Mouse (Mus musculus): ENCODE results near the gene Setd1b. TPM values are rescaled to one million over a fixed set of nuclear protein-coding genes. Genes with fewer than 3 reads are reported as not detected.

The Setd1b gene
- total RNA-seq, 2 experiments from 2014 or later, result 32.4 to 42.2 TPM

GRCm38 (mm10) chr5:123155425-123155824 is 13.4 kb downstream of the Setd1b start:
- intact Hi-C loops (cut with DNase I), result no loop called here
- Histone ChIP-seq H3K4me3 (no peak overlapping the region), H3K27ac (no peak overlapping the region)
- peak; percentile 79 for TF ChIP-seq CTCF (IDR thresholded peaks at IDR 0.05)
- DNase-seq (ENCODE audit: extremely low spot score in 1 of 2, low spot score in 2 of 2), result peak in 1 of 2 experiments; percentile 58

GRCm38 (mm10) chr5:123156763-123157162 is 14.8 kb downstream of the Setd1b start:
- Histone ChIP-seq H3K27ac (no peak overlapping the region), H3K4me3 (no peak overlapping the region)
- intact Hi-C loops (cut with DNase I), result no loop called here
- TF ChIP-seq CTCF (IDR thresholded peaks at IDR 0.05), result peak; percentile 56
- DNase-seq (ENCODE audit: extremely low spot score in 1 of 2, low spot score in 2 of 2), result no peak

- Histone ChIP-seq H3K4me3 (no peak overlapping the region), H3K27ac (no peak overlapping the region)
- intact Hi-C loops (cut with DNase I), result no loop called here
- TF ChIP-seq CTCF (IDR thresholded peaks at IDR 0.05), result no peak
- no peak for DNase-seq (ENCODE audit: extremely low spot score in 1 of 2, low spot score in 2 of 2)
These were observed 16.0 kb downstream of the Setd1b start for GRCm38 (mm10) chr5:123157972-123158371.

GRCm38 (mm10) chr5:123159446-123159845 is 17.5 kb downstream of the Setd1b start:
- DNase-seq (ENCODE audit: extremely low spot score in 1 of 2, low spot score in 2 of 2), result no peak
- intact Hi-C loops (cut with DNase I), result no loop called here
- no peak overlapping the region for H3K4me3 ChIP-seq
- TF ChIP-seq CTCF (IDR thresholded peaks at IDR 0.05), result no peak
- no peak overlapping the region for H3K27ac ChIP-seq

GRCm38 (mm10) chr5:123159866-123160265 is 17.9 kb downstream of the Setd1b start:
- DNase-seq (ENCODE audit: extremely low spot score in 1 of 2, low spot score in 2 of 2), result no peak
- Histone ChIP-seq H3K4me3 (no peak overlapping the region), H3K27ac (no peak overlapping the region)
- intact Hi-C loops (cut with DNase I), result no loop called here
- no peak for TF ChIP-seq CTCF (IDR thresholded peaks at IDR 0.05)

- Histone ChIP-seq H3K27ac (no peak overlapping the region), H3K4me3 (no peak overlapping the region)
- intact Hi-C loops (cut with DNase I), result no loop called here
- no peak for DNase-seq (ENCODE audit: extremely low spot score in 1 of 2, low spot score in 2 of 2)
- no peak for TF ChIP-seq CTCF (IDR thresholded peaks at IDR 0.05)
These were observed 18.3 kb downstream of the Setd1b start for GRCm38 (mm10) chr5:123160341-123160740.

- intact Hi-C loops (cut with DNase I), result no loop called here
- Histone ChIP-seq H3K4me3 (no peak overlapping the region), H3K27ac (no peak overlapping the region)
- no peak for DNase-seq (ENCODE audit: extremely low spot score in 1 of 2, low spot score in 2 of 2)
- no peak; the same call in 1 of the 2 replicates for TF ChIP-seq CTCF (IDR thresholded peaks at IDR 0.05)
These were observed 20.9 kb downstream of the Setd1b start for GRCm38 (mm10) chr5:123162942-123163341.

GRCm38 (mm10) chr5:123166437-123166836 is 24.4 kb downstream of the Setd1b start:
- H3K4me3 ChIP-seq, result no peak overlapping the region
- H3K27ac ChIP-seq, result no peak overlapping the region
- no peak for TF ChIP-seq CTCF (IDR thresholded peaks at IDR 0.05)
- intact Hi-C loops (cut with DNase I), result no loop called here
- DNase-seq (ENCODE audit: extremely low spot score in 1 of 2, low spot score in 2 of 2), result no peak

GRCm38 (mm10) chr5:123167591-123167990 is 25.6 kb downstream of the Setd1b start:
- DNase-seq (ENCODE audit: extremely low spot score in 1 of 2, low spot score in 2 of 2), result no peak
- TF ChIP-seq CTCF (IDR thresholded peaks at IDR 0.05), result no peak
- intact Hi-C loops (cut with DNase I), result no loop called here
- H3K4me3 ChIP-seq, result no peak overlapping the region
- no peak overlapping the region for H3K27ac ChIP-seq

GRCm38 (mm10) chr5:123169284-123169683 is 27.3 kb downstream of the Setd1b start, which contains the start of gene Psmd9:
TSS of gene Psmd9 (plus strand) at chr5:123169413.
- no peak for DNase-seq (ENCODE audit: extremely low spot score in 1 of 2, low spot score in 2 of 2)
- no peak for TF ChIP-seq CTCF (IDR thresholded peaks at IDR 0.05)
- no peak within 1 kb of the TSS for H3K27ac ChIP-seq
- no peak within 1 kb of the TSS for H3K4me3 ChIP-seq
- intact Hi-C loops (cut with DNase I), result no loop called here

GRCm38 (mm10) chr5:123170365-123170764 is 28.4 kb downstream of the Setd1b start:
- H3K4me3 ChIP-seq, result no peak overlapping the region
- intact Hi-C loops (cut with DNase I), result loop anchor here (5.0 to 10.0 kb wide), 2 partner anchors 203 to 246 kb away; no protein-coding TSS in a partner anchor
- no peak overlapping the region for H3K27ac ChIP-seq
- no peak for TF ChIP-seq CTCF (IDR thresholded peaks at IDR 0.05)
- no peak for DNase-seq (ENCODE audit: extremely low spot score in 1 of 2, low spot score in 2 of 2)

GRCm38 (mm10) chr5:123171646-123172350 is 29.8 kb downstream of the Setd1b start:
- peak overlapping the region; percentile 6; the same call in 1 of the 2 replicates for H3K4me3 ChIP-seq
- peak; percentile 77 to 87 for DNase-seq (ENCODE audit: extremely low spot score in 1 of 2, low spot score in 2 of 2)
- intact Hi-C loops (cut with DNase I), result loop anchor here (1.0 to 10.0 kb wide), 5 partner anchors 39 to 247 kb away; partner anchors contain the start of gene Rhof
- H3K27ac ChIP-seq, result no peak overlapping the region
- TF ChIP-seq CTCF (IDR thresholded peaks at IDR 0.05), result peak; percentile 99

GRCm38 (mm10) chr5:123178792-123179191 is 36.8 kb downstream of the Setd1b start:
- H3K4me3 ChIP-seq, result no peak overlapping the region
- H3K27ac ChIP-seq, result no peak overlapping the region
- DNase-seq (ENCODE audit: extremely low spot score in 1 of 2, low spot score in 2 of 2), result no peak
- intact Hi-C loops (cut with DNase I), result loop anchor here (10.0 kb wide), 1 partner anchor 254 kb away; no protein-coding TSS in a partner anchor
- no peak for TF ChIP-seq CTCF (IDR thresholded peaks at IDR 0.05)

Data from left cerebral cortex, adult 2 months (tissue).